Mouse (Mus musculus): ENCODE data around the gene Foxn3. TPM values are rescaled to one million over a fixed set of nuclear protein-coding genes. Genes with fewer than 3 reads are reported as not detected.
A peak's percentile ranks its signal among the peaks of the same experiment; 100 is the strongest.

Foxn3 gene
- total RNA-seq, 2 experiments from 2014 or later, result 49.9 to 51.2 TPM

DNA sequence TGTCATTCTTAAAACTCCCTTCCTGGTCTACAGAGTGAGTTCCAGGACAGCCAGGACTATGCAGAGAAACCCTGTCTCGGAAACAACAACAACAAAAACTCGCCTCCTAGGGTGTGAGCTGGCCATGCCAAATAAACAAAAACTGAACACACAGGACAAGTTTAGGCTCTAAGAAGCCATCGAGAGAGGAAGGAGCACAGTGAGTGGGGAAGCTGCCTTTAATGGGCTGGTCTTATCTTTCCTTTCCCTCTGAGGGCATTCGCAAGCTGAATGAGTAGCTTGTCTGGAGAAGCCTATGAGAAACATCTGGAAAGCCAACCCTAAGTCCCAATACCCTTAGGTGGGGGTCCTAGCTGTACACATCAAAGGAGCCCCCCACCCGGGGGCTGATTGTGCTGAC is 168.7 kb downstream of the Foxn3 start:
- DNase-seq (ENCODE audit: low spot score in 2 of 2), result no peak
- intact Hi-C loops (cut with DNase I), result loop anchor here (5.0 kb wide), 3 partner anchors 168 to 443 kb away; partner anchors contain the start of gene Foxn3

DNA sequence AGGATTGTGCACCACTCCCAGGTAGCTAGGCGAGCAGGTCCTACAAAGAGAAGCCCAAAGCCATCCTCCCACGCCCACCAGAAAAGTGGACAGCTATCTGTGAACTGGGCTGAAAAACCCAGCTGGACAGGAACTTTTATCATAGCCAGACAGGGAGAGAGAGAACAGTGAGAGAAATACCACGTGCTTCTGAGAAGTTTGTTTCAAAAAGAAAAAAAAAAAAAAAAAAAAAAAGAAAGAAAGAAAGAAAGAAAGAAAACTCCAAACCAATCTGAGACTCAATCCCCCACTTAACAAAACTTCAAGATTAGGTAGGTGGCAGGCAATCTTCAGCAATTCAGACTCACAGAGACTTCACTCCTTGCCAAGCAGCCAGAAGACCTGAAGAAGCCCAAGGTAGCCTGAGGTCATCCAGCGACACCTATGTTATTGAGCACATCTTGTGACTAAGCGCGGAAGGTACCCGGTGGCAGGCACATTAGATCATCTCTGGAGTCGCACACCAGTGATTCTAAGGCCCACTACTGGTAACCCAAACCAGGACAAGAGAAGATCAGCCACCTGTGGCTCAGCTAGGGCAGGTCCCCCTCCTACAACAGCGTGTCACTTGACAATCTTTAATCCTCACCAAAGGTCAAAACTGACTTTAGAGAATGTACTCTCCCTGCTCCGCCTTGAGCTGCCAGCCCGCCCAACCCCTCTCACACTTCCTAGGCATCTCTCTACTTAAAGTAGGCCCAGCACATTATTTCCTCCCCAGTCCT is 169.3 kb downstream of the Foxn3 start:
- no peak for DNase-seq (ENCODE audit: low spot score in 2 of 2)
- intact Hi-C loops (cut with DNase I), result loop anchor here (5.0 kb wide), 3 partner anchors 168 to 443 kb away; partner anchors contain the start of gene Foxn3

- intact Hi-C loops (cut with DNase I), result loop anchor here (5.0 kb wide), 3 partner anchors 169 to 444 kb away; partner anchors contain the start of gene Foxn3
- DNase-seq (ENCODE audit: low spot score in 2 of 2), result peak; percentile 84
Measured at GRCm38 (mm10) chr12:99392944-99393866, 170.2 kb downstream of the Foxn3 start.

DNA sequence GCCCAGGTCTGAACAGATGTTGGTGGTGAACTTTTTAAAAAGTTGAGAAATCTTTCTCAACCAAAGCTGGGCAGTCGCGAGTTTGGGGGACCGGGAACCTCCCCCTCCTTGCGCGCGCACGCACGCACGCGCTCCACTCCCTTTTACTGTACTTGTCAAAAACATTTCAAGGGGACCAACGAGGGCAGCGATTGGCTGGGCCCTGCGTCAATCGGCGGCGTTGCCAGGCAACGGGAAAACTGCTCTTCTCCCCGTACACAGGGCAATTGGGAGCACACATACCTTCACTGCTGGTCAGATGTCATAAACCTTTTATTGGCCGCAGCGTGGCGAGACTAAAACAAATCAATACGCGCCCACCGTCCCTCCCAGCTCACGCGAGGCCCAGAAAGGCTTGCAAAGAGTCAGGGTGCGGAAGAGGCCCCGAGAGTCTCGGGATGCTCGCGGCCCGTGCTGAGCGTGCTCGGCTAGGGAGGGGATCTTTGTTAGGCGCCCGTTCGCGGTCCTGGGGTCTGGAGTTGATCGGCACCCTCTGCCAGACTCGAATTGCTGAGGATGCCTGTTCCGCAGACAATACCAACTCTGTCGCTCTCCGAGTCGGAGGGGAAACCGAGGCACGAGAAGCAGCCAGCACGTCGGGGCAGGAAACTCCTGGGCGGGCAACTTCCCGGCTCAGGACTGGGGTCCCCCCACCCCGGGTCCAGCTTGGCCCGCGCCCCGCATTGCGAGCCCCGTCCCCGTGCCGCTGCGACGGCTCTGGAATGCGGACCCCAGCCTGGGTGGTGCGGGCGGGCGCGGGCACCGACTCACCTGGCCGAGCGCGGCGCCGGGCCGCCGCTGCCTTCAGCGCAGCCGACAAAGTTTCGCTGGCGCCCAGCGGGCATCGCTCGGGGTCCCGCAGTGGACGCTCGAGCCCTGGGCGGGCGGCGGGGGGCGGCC is 171.2 kb downstream of the Foxn3 start:
- intact Hi-C loops (cut with DNase I), result loop anchor here (5.0 kb wide), 3 partner anchors 170 to 445 kb away; partner anchors contain the start of gene Foxn3
- peak; percentile 98 for DNase-seq (ENCODE audit: low spot score in 2 of 2)

GRCm38 (mm10) chr12:99390429-99390828 is 173.0 kb downstream of the Foxn3 start:
- intact Hi-C loops (cut with DNase I), result loop anchor here (5.0 kb wide), 3 partner anchors 172 to 447 kb away; partner anchors contain the start of gene Foxn3
- no peak for DNase-seq (ENCODE audit: low spot score in 2 of 2)

GRCm38 (mm10) chr12:99389244-99389643 is 174.1 kb downstream of the Foxn3 start:
- intact Hi-C loops (cut with DNase I), result no loop called here
- DNase-seq (ENCODE audit: low spot score in 2 of 2), result no peak

DNA sequence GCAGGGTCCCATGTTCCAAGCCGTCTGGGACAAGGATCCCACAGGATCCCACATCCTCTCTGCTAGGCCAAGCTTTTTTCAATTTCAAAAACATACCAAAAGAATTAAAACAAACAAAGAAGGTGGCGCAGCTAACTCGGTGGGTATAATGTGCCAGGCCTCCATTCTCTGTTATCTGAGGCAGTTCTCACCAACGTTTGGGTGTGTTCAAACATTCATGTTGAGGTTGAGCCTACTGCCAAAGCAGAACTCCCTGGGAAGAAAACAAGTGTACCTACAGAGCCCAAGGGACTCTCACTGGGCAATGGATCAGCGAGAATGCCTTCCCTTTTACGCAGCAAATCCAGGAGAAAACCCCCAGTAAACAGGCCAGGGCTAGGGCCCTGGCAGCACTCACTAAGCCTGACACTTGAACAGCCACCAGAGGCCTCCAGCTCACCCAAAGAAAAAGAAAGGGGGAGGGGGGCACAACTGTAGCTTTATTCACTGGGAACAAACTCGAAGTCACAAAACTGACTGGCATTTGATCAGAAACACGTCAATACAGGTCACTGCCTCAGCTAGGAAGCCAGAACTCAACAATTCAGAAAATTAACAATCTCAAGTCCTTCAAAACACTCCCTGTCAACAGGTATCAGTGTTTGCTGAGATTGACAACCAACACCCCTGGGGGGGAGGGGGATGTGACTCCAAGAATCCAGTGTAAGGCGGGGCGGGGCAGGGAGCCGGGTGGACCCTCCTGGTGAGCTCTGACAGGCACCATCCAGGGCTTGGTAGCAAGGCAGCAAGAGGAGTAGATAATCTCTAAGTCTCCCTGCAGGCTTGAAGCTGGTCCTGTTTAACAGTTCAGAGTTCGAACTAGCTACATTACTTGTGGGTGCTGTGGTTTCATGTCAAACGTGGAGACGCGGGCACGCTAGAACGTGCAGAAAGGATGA is 177.2 kb downstream of the Foxn3 start:
- intact Hi-C loops (cut with DNase I), result no loop called here
- no peak for DNase-seq (ENCODE audit: low spot score in 2 of 2)

DNA sequence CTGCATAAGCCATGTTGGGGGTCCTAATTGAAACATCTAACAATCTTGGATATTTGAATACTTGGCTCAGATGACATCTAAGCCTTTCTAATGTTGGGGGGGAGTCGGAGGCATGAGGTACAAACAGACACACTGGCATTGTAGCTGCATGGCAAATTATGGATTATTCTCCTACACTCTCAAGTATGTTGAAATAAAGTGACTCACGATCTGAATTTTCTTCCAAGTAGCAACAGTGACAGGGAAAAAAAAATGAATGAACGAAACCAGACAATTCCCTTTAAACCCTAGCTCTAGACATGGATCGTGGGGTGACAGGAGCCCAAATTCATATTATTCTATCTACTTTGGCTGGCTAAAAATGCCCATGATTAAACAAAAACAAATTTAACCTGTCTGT is 178.3 kb downstream of the Foxn3 start:
- intact Hi-C loops (cut with DNase I), result no loop called here
- no peak for DNase-seq (ENCODE audit: low spot score in 2 of 2)

DNA sequence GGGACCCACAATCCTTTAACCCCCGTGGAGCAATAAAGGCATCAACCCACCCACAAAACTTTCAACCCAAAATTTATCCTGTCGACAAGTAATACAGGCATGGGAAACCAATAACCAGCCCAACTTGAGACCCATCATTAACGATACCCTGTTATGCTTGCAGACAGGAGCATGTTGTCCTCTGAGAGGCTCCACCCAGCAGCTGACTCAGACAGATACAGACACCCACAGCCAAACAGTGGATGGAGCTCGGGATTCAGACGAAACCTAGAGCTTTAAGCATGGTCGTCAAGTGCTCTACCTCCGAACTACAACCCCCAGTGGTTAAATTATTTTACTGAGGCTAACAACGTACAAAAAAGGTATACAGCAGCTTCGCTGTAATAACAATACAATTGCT is 182.1 kb downstream of the Foxn3 start:
- DNase-seq (ENCODE audit: low spot score in 2 of 2), result no peak
- intact Hi-C loops (cut with DNase I), result no loop called here

DNA sequence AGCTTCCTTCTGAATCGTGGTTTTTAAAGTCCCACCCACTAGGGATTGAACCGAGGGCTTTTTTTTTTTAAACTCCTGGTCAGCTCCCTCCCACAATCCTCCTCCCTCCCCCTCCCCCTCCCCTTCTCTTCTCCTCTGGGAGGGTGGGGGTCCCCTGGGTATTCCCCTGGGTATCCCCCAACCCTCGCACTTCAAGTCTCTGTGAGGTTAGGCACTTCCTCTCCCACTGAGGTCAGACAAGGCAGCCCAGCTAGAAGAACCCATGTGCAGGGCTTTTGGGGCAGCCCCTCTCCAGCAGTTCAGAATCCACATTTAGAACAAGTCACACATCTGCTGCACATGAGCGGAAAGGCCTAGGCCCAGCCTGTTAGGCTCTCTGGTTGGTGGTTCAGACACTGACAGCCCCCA is 182.5 kb downstream of the Foxn3 start:
- DNase-seq (ENCODE audit: low spot score in 2 of 2), result no peak
- intact Hi-C loops (cut with DNase I), result no loop called here

GRCm38 (mm10) chr12:99380124-99380523 is 183.3 kb downstream of the Foxn3 start:
- DNase-seq (ENCODE audit: low spot score in 2 of 2), result no peak
- intact Hi-C loops (cut with DNase I), result no loop called here

GRCm38 (mm10) chr12:99378284-99378683 is 185.1 kb downstream of the Foxn3 start:
- intact Hi-C loops (cut with DNase I), result no loop called here
- DNase-seq (ENCODE audit: low spot score in 2 of 2), result no peak

DNA sequence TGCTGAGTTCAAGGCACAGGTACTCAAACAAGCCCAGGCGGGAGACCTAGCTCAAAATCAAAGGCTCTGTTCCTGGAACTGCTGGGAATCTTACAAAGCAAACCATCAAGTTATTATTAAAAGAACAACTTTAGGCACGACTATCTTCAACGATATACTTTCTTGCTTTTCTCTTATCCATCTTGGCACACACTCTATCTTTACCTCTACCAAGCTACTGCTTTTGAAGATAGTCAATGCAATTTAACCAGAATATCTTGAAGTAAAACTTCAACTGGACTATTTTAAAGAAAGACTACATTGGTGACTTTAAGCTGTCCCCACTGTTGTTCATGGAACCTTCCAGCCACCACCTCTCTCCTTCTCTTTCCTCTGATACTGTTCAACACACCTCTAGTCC is 185.7 kb downstream of the Foxn3 start:
- no peak for DNase-seq (ENCODE audit: low spot score in 2 of 2)
- intact Hi-C loops (cut with DNase I), result no loop called here

DNA sequence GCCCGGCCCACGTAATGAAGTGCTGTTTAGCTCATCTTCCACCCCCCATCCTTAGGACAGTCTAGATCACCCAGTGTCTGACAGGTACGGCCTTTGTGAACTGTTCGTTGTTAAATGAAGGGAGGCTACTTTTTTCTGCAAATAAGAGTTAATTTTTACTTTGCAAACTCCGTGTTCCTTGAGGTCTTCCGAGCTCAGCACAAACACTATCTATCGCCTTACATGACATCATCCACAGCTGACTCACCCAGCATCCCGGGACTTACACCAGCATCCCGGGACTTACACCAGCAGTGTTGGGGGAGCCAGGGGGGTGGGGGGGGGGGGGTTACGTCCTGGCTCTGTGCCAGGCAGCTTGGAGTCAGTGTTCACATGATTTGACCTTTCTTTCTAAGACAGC is 186.3 kb downstream of the Foxn3 start:
- intact Hi-C loops (cut with DNase I), result no loop called here
- no peak for DNase-seq (ENCODE audit: low spot score in 2 of 2)

DNA sequence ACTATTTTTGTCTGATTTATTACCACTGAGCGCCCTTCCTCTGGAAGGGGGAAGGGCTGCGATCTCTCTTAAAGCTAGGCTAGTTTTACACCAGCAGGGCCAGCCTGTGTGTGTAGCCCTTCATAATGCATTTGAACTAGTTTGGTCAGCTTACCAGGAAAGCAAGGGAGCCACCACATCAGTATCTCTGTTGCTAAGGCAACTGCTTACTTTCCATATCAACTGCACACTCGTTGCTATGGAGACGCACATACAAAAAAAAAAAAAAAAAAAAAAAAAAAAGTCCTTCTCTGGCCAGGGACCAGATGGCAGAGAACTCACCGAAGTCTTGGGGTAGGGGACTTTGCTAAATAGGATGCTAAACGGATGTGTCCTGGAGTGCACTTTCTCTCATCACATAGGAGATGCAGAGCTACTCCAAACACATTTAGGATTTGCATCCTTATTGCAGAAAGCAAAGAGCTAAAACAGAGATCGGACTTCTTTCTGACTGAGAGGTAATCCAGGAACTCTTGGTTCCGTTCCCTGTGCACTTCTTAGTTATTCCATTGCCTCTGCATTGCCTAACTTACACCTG is 187.4 kb downstream of the Foxn3 start:
- intact Hi-C loops (cut with DNase I), result no loop called here
- no peak for DNase-seq (ENCODE audit: low spot score in 2 of 2)

DNA sequence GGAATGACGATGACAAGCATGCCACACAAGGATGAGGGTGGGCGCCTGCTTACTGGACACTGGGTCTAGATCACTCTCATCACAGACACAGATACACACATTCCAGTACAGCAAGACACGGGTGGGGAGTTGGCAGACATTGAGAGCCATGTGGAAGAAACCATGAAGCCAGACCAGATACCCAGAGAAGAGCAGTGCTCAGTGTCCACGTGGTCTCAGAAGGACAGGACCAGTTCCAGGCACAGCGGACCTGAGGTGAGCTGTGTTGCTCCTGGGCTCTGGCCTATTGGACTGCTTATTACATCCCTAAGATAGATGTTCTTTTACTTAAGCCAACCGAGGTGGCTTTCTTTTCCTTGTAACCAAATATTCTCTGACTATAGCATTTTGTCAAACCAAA is 188.0 kb downstream of the Foxn3 start:
- intact Hi-C loops (cut with DNase I), result no loop called here
- DNase-seq (ENCODE audit: low spot score in 2 of 2), result no peak

DNA sequence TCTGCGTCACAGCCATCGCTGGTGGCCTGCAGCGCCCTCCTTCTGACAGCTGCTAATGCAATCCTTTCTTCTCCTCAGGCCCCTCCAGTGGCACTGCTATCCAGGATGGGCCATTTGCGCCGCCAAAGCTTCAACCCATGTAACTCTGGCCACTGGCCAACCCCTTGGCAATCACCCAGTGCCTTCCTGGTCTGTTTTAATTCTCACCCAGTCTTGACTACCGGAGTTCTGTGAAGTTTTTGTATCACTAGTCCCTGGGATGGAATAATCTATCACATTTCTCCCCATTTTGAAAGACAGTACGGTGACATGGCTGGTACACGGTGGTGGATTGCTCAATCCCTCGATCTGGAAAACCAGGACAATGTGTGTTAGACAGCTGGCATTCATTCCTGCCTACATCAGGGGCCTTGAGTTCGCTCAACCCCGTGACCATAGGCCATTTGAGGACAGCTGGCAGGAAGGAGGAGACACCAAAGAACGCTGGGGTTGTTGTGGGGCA is 189.2 kb downstream of the Foxn3 start:
- DNase-seq (ENCODE audit: low spot score in 2 of 2), result peak in 1 of 2 experiments; percentile 32

GRCm38 (mm10) chr12:99373584-99373983 is 189.8 kb downstream of the Foxn3 start:
- intact Hi-C loops (cut with DNase I), result no loop called here
- DNase-seq (ENCODE audit: low spot score in 2 of 2), result no peak

More for the DNA sequence above, 189.2 kb downstream of the Foxn3 start:
- intact Hi-C loops (cut with DNase I), result no loop called here

Data from left cerebral cortex, postnatal 36 days (tissue).